10 mouse cellular contexts compared by ENCODE assay signal in the genomic region with DNA sequence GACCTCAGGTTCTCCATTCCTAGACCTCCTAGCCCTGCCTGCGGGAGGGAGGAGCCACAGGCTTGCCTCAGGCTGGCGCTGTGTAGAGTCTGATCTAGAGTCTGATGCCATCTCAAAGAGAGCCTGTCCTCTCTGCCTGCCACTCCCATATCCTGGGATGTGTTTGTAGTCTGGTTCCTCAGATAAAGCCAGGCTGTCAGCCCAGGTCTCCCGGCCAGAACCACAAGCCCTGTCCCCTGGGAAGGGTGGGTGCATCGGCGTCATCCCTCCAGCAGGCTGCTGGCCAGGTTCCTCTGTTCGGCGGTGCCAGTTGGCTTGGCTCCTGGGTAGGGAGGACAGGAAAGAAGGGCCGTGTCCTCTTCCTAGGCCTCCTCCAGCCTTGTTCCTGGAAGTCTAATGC. TPM values are rescaled to one million over a fixed set of nuclear protein-coding genes. Genes with fewer than 3 reads are reported as not detected.
A peak's percentile ranks its signal among the peaks of the same experiment; 100 is the strongest.
DNase-seq lines count a peak whose midpoint lies in the region; ATAC-seq and TF ChIP-seq lines count a peak whose summit lies in the region.
"Had no signal": no experiment of that assay in that cellular context is flagged by ENCODE, and none has a peak within 500 bp of the region (broad histone marks: within the 10 kb centered on the region; RNA-seq: fewer than 3 reads in every experiment).

No protein-coding gene starts in this region.

- peaks cover 52% of the 10 kb centered on the region for H3K36me3 ChIP-seq in limb, embryonic 15.5 days
- peaks cover 66% of the 10 kb centered on the region for H3K36me3 ChIP-seq in limb, embryonic 10.5 days

- no peak overlapping the region for H3K4me2 ChIP-seq in limb, embryonic 15.5 days
- H3K4me2 ChIP-seq: neural tube, embryonic 12.5 days had no signal

- no peak for TF ChIP-seq CTCF in left cerebral cortex, adult 2 months (IDR thresholded peaks at IDR 0.05)

- 84% methylated on average over 8 of the region's 8 CpGs for WGBS in limb, embryonic 15.5 days
- 91% methylated on average over 8 of the region's 8 CpGs for WGBS in limb, embryonic 10.5 days

- intact Hi-C loops in left cerebral cortex, adult 2 months (cut with DNase I) = no loop called here

- no peaks in the 10 kb centered on the region for H3K27me3 ChIP-seq in limb, embryonic 15.5 days
- H3K27me3 ChIP-seq in limb, embryonic 10.5 days (ENCODE audit: low read depth, poor library complexity, severe bottlenecking) = no peaks in the 10 kb centered on the region
- H3K27me3 ChIP-seq: neural tube, embryonic 12.5 days had no signal

- no peak overlapping the region for H3K4me3 ChIP-seq in limb, embryonic 15.5 days
- H3K4me3 ChIP-seq in limb, embryonic 10.5 days = no peak overlapping the region
- no peak overlapping the region for H3K4me3 ChIP-seq in left cerebral cortex, adult 2 months
- H3K4me3 ChIP-seq: neural tube, embryonic 12.5 days had no signal

- H3K27ac ChIP-seq in limb, embryonic 15.5 days = peak overlapping the region; percentile 11; the same call in 1 of the 2 replicates
- H3K27ac ChIP-seq in limb, embryonic 10.5 days = no peak overlapping the region
- H3K27ac ChIP-seq in left cerebral cortex, adult 2 months = no peak overlapping the region
- H3K27ac ChIP-seq: neural tube, embryonic 12.5 days had no signal

- ATAC-seq in limb, embryonic 15.5 days (ENCODE audit: insufficient number of reproducible peaks, low FRiP score, low TSS enrichment, low read depth) = no peak
- ATAC-seq: activated CD4-positive, CD25-positive, alpha-beta regulatory T cell, adult 4 months had no signal

- H3K9ac ChIP-seq in limb, embryonic 15.5 days = no peak overlapping the region
- H3K9ac ChIP-seq: neural tube, embryonic 12.5 days had no signal

- H3K4me1 ChIP-seq in limb, embryonic 15.5 days = peaks cover 29% of the 10 kb centered on the region
- peaks cover 32% of the 10 kb centered on the region for H3K4me1 ChIP-seq in limb, embryonic 10.5 days

- no peaks in the 10 kb centered on the region for H3K9me3 ChIP-seq in limb, embryonic 15.5 days
- no peaks in the 10 kb centered on the region for H3K9me3 ChIP-seq in limb, embryonic 10.5 days (replicated peaks)

- DNase-seq in limb, embryonic 10.5 days (ENCODE audit: low spot score) = no peak
- DNase-seq in c-Kit-positive CD71-positive TER-119-negative erythroid progenitor cells, embryonic 14.5 days (ENCODE audit: low read depth) = peak; percentile 39
- DNase-seq in heart, postnatal 4 days = peak; percentile 81
- peak; percentile 81 to 90 for DNase-seq in lung, postnatal 4 days
- no peak for DNase-seq in frontal cortex, postnatal 14 days (ENCODE audit: low spot score in 2 of 2)
- no peak for DNase-seq in left cerebral cortex, adult 2 months (ENCODE audit: extremely low spot score in 1 of 2, low spot score in 2 of 2)
- DNase-seq in thymus, postnatal 25 days = no peak

RNA-seq across cellular contexts. Expression of gene Mfap2, which starts 2.2 kb away (rescaled TPM):
- 958 and 1,066 TPM in 2 replicates for polyA plus RNA-seq in limb, embryonic 15.5 days (2015; fragmentation: Nextera tagmentation; extraction: Ambion mirVana)
- polyA plus RNA-seq in limb, embryonic 10.5 days (2016; fragmentation: Nextera tagmentation; extraction: Ambion mirVana) = 444 and 521 TPM in 2 replicates
- 10 to 100 TPM; 63.0 to 65.1 TPM for total RNA-seq in heart, postnatal 4 days (2021)
- 1 to 10 TPM; 4.8 to 4.9 TPM for total RNA-seq in left cerebral cortex, adult 2 months (2021)
- polyA plus RNA-seq: activated CD4-positive, CD25-positive, alpha-beta regulatory T cell, adult 4 months had no signal

RNA-seq across cellular contexts. Expression of gene Atp13a2, which starts 21.4 kb away (rescaled TPM):
- 37.3 and 41.0 TPM in 2 replicates for polyA plus RNA-seq in limb, embryonic 15.5 days (2015; fragmentation: Nextera tagmentation; extraction: Ambion mirVana)
- 33.9 and 44.0 TPM in 2 replicates for polyA plus RNA-seq in limb, embryonic 10.5 days (2016; fragmentation: Nextera tagmentation; extraction: Ambion mirVana)
- total RNA-seq in heart, postnatal 4 days (2021) = 10 to 100 TPM; 22.4 to 24.3 TPM
- 100 to 1,000 TPM; 150 to 155 TPM for total RNA-seq in left cerebral cortex, adult 2 months (2021)

RNA-seq across cellular contexts. Expression of gene Sdhb, which starts 47.0 kb away (rescaled TPM):
- polyA plus RNA-seq in limb, embryonic 15.5 days (2015; fragmentation: Nextera tagmentation; extraction: Ambion mirVana) = 333 and 348 TPM in 2 replicates
- polyA plus RNA-seq in limb, embryonic 10.5 days (2016; fragmentation: Nextera tagmentation; extraction: Ambion mirVana) = 428 and 436 TPM in 2 replicates
- total RNA-seq in heart, postnatal 4 days (2021) = 100 to 1,000 TPM; 633 to 638 TPM
- 100 to 1,000 TPM; 170 to 178 TPM for total RNA-seq in left cerebral cortex, adult 2 months (2021)

RNA-seq across cellular contexts. Expression of gene Crocc, which starts 52.3 kb away (rescaled TPM):
- polyA plus RNA-seq in limb, embryonic 15.5 days (2015; fragmentation: Nextera tagmentation; extraction: Ambion mirVana) = 4.0 and 5.8 TPM in 2 replicates
- polyA plus RNA-seq in limb, embryonic 10.5 days (2016; fragmentation: Nextera tagmentation; extraction: Ambion mirVana) = 10.6 and 11.4 TPM in 2 replicates
- total RNA-seq in heart, postnatal 4 days (2021) = 1 to 10 TPM; 8.2 to 8.3 TPM
- 10 to 100 TPM; 68.1 to 71.3 TPM for total RNA-seq in left cerebral cortex, adult 2 months (2021)

Comparison
In these comparisons a context has a peak if more than half of its experiments do, and no peak if none do; other contexts are left out.
1. DNase-seq: peak in c-Kit-positive CD71-positive TER-119-negative erythroid progenitor cells, embryonic 14.5 days (single experiment), heart, postnatal 4 days (single experiment) and lung, postnatal 4 days (2 of 2); none in limb, embryonic 10.5 days (single experiment), frontal cortex, postnatal 14 days (0 of 2), left cerebral cortex, adult 2 months (0 of 2) and thymus, postnatal 25 days (single experiment).
2. RNA of gene Mfap2, which starts 2.2 kb away (total RNA-seq): 63.0 to 65.1 TPM in heart, postnatal 4 days; 4.8 to 4.9 TPM in left cerebral cortex, adult 2 months; every median in the first group is over 10 times any median in the second.
3. RNA of gene Atp13a2, which starts 21.4 kb away (total RNA-seq): 150 to 155 TPM in left cerebral cortex, adult 2 months; 22.4 to 24.3 TPM in heart, postnatal 4 days; every median in the first group is over 4 times any median in the second.